Mouse (Mus musculus): ENCODE measurements around the gene Kif9. TPM values are rescaled to one million over a fixed set of nuclear protein-coding genes. Genes with fewer than 3 reads are reported as not detected.

Kif9 gene
- polyA plus RNA-seq, 1 experiment from 2014 or later, result 1.1 TPM

Other genes with a start within 250 kb of the Kif9 start
- 4.3 and 5.1 TPM in 2 replicates for gene Cspg5, start 233.2 kb upstream of the Kif9 start, polyA plus RNA-seq (2015; fragmentation: Nextera tagmentation; extraction: Ambion mirVana)
- 21.0 and 22.8 TPM in 2 replicates for gene Elp6, start 171.8 kb upstream of the Kif9 start, polyA plus RNA-seq (2015; fragmentation: Nextera tagmentation; extraction: Ambion mirVana)
- gene Scap, start 143.7 kb upstream of the Kif9 start, polyA plus RNA-seq (2015; fragmentation: Nextera tagmentation; extraction: Ambion mirVana), result 38.1 and 38.5 TPM in 2 replicates
- 16.4 and 17.2 TPM in 2 replicates for gene Ptpn23, start 68.7 kb upstream of the Kif9 start, polyA plus RNA-seq (2015; fragmentation: Nextera tagmentation; extraction: Ambion mirVana)
- gene Ngp, start 57.2 kb upstream of the Kif9 start, polyA plus RNA-seq (2015; fragmentation: Nextera tagmentation; extraction: Ambion mirVana), result 62.1 and 64.5 TPM in 2 replicates
- 7.4 and 7.7 TPM in 2 replicates for gene Klhl18, start 264 bp upstream of the Kif9 start, polyA plus RNA-seq (2015; fragmentation: Nextera tagmentation; extraction: Ambion mirVana)
- gene Setd2, start 55.6 kb downstream of the Kif9 start, polyA plus RNA-seq (2015; fragmentation: Nextera tagmentation; extraction: Ambion mirVana), result 31.1 and 31.9 TPM in 2 replicates
- 28.5 and 30.5 TPM in 2 replicates for gene Nradd, start 147.5 kb downstream of the Kif9 start, polyA plus RNA-seq (2015; fragmentation: Nextera tagmentation; extraction: Ambion mirVana)
- 6.2 and 6.9 TPM in 2 replicates for gene Nbeal2, start 177.2 kb downstream of the Kif9 start, polyA plus RNA-seq (2015; fragmentation: Nextera tagmentation; extraction: Ambion mirVana)
- gene Ccdc12, start 179.5 kb downstream of the Kif9 start, polyA plus RNA-seq (2015; fragmentation: Nextera tagmentation; extraction: Ambion mirVana), result 146 and 160 TPM in 2 replicates